Mouse (Mus musculus) testis, adult 2 months (tissue): ENCODE measurements around the gene Fam162a. TPM values are rescaled to one million over a fixed set of nuclear protein-coding genes. Genes with fewer than 3 reads are reported as not detected.
"Not testable (repeated sequence)": the region's sequence is repeated elsewhere in the genome, so short reads cannot be mapped to it uniquely, and the experiment has no call there.

Experiments
- H3K27ac ChIP-seq: fragments of 200-500 bp; 2 replicates; pipeline ENCODE4 v1.5.1; 2012; ENCODE audit warnings: low read depth, low read length; ENCODE audit not compliant: control insufficient read depth, insufficient read depth
- H3K27me3 ChIP-seq: fragments of 200-500 bp; 2 replicates; pipeline ENCODE4 v1.6.1; 2012; ENCODE audit warnings: mild to moderate bottlenecking, low read length, moderate library complexity; ENCODE audit not compliant: control insufficient read depth, insufficient read depth
- H3K36me3 ChIP-seq: fragments of 200-500 bp; 2 replicates; pipeline ENCODE4 v1.6.1; 2012; ENCODE audit warnings: mild to moderate bottlenecking, low read length; ENCODE audit not compliant: control insufficient read depth, insufficient read depth
- H3K4me1 ChIP-seq: fragments of 200-500 bp; 2 replicates; pipeline ENCODE4 v1.6.1; 2012; ENCODE audit warnings: low read length; ENCODE audit not compliant: control insufficient read depth, insufficient read depth
- H3K4me3 ChIP-seq: fragments of 200-500 bp; 2 replicates; pipeline ENCODE4 v1.5.1; 2012; ENCODE audit warnings: low read depth, mild to moderate bottlenecking, low read length, moderate library complexity, mixed read lengths; ENCODE audit not compliant: control insufficient read depth
- CTCF ChIP-seq: fragments of 200-500 bp; IDR thresholded peaks from 2 replicates; pipeline ENCODE4 v1.5.1; 2012; ENCODE audit warnings: low read depth, mild to moderate bottlenecking, inconsistent platforms, low read length, moderate library complexity; ENCODE audit not compliant: control insufficient read depth, insufficient read depth, insufficient replicate concordance
- POLR2A ChIP-seq: fragments of 200-500 bp; IDR thresholded peaks from 2 replicates; pipeline ENCODE4 v1.6.1; 2012; ENCODE audit warnings: low read depth, mild to moderate bottlenecking, inconsistent platforms, low read length, moderate library complexity; ENCODE audit not compliant: control insufficient read depth
- polyA plus RNA-seq: library from polyadenylated mRNA; depleted of rRNA; stranded (reverse); fragments of >200 nt; gene quantifications from 2 replicates; pipeline ENCODE4 v1.2.3, GENCODE M21; 2012; rRNA removed

Fam162a gene
- 73.0 and 88.5 TPM in 2 replicates for polyA plus RNA-seq

DNA sequence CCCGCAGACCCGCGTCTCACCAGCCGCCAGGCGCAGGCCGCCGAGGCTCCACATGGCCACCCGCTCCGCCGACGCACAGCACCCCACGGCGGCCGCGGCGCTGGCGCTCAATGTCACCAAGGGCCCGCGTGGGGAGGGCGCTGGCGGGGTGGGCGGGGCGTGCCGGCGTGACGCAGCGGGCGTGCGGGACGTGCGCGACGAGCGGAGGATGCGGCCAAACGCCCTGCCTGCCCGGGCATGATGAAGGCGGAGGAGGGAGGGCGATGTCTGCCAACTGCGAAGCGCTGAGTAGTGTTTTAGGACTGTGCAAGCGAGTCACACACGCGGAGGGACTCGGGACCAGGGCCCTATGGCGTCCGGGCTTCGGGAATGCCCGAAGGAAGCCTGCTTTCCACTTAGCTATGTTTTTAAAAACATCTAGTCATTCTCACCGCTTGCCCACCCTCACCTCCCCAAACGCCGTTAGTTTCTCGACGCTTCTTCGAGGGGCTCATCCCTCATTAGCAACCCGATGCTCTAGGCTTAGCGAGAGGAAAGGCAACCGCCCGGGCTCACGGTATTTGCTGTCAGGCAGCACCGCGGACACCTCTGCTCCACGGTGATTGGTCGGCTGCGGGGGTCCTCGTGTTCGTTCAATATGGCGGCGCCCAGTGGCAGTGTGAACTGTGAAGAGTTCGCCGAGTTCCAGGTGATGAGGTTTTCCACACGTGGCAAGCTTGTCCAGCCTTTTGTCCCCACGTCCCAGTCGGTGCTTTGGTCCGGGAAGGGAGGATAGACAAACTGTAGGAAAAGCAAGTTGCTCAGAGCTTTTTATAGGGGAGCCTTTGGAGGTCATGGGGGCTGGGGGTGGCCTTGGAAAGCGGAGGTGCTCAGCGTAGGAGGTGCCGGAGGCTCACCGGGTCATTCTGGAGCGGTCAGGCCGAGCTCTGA, at the start of gene Fam162a, which contains the start of gene Ccdc58:
Gene Fam162a (minus strand): TSS at position 145 of the 930 bp plus-strand sequence.
Gene Ccdc58 (plus strand): TSS at position 236 of the 930 bp plus-strand sequence.
- peak; percentile 94 for TF ChIP-seq POLR2A
- TF ChIP-seq CTCF, result no peak
- Histone ChIP-seq H3K27ac (peak within 1 kb of the TSS; percentile 100), H3K27me3 (no peaks in the 10 kb centered on the region), H3K36me3 (no peaks in the 10 kb centered on the region), H3K4me1 (no peaks in the 10 kb centered on the region), H3K4me3 (peak within 1 kb of the TSS; percentile 98)

DNA sequence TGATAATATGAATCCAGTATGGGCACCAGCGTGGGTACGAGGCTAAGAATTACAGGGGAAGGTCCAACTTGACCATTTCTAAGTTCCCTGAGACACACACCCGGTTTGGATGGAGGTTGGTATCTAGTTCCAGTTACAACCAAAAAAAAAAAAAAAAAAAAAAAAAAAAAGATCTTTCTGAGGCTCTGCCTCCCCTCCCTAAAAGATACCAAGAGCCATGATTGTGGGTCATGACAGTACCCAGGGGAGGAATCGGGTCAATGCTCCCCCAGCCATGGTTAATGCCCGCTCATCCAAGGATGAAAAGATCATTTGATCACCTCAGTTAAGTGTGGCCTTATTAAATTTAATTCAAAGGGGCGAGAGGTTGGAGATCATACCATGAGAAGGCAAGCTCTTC, 44.4 kb upstream of the Fam162a start:
- H3K36me3 ChIP-seq, H3K27me3 ChIP-seq, H3K27ac ChIP-seq, H3K4me3 ChIP-seq, H3K4me1 ChIP-seq: not testable (repeated sequence)

DNA sequence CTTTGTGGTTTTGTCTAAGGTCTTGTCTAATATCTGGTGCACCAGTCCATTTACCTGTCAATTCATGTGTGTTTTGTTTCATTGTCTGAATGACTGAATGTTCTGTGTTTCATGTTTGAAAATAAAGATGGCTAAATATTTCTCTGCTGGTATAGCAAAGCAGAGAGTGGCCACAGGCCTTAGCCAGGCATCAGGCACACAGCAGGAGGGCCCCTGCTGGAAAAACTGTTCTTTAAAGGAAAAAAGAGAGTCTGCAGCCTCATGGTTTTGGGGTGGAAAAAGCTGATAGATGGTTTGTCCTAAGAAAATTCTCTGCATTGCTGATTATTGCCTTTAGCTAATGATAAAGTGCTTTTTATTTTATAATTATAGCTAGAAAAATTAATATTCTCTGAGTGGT, 40.1 kb upstream of the Fam162a start:
- not testable (repeated sequence) for H3K27me3 ChIP-seq, H3K4me1 ChIP-seq, H3K36me3 ChIP-seq, H3K27ac ChIP-seq, H3K4me3 ChIP-seq

DNA sequence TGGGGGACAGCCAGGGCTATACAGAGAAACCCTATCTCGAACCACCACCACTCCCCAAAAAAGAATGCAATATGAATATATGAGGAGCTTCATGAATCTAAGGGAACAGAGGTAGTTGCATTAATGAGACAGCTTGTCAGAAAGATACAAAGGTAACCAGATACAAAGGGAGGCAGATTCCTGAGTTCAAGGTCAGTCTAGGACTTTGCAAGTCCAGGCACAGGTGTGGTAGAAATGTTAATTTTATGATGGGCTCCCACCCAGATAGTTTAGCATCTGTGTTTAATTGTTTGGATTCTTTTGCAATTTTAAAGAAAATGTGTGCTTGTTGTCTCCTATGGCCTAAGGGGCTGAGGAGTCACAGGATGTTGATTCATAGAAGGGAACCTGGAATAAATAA, 30.8 kb upstream of the Fam162a start:
- Histone ChIP-seq H3K4me1 (no peaks in the 10 kb centered on the region), H3K4me3 (no peak overlapping the region), H3K36me3 (no peaks in the 10 kb centered on the region), H3K27ac (no peak overlapping the region), H3K27me3 (no peaks in the 10 kb centered on the region)
- TF ChIP-seq POLR2A, result no peak
- TF ChIP-seq CTCF, result no peak

DNA sequence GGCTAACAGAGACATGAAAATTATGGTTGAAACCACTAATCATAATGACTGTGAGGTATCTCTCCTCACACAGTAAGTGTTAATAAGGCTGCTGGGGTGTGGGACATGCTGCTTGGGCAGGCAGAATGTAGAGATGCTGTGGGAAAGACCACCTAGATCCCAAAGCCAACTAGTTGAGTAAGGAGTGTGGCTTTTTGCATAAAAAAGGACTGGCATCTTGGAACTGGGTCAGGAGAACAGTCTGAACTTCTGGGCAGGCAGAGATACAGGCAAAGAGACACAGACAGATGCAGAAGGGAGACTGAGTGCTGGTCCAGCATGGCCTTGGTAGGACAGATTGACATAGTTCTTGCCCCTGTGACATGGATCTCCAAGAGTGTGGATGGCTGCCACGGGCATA, 30.1 kb upstream of the Fam162a start:
- TF ChIP-seq POLR2A (no peak), CTCF (no peak)

DNA sequence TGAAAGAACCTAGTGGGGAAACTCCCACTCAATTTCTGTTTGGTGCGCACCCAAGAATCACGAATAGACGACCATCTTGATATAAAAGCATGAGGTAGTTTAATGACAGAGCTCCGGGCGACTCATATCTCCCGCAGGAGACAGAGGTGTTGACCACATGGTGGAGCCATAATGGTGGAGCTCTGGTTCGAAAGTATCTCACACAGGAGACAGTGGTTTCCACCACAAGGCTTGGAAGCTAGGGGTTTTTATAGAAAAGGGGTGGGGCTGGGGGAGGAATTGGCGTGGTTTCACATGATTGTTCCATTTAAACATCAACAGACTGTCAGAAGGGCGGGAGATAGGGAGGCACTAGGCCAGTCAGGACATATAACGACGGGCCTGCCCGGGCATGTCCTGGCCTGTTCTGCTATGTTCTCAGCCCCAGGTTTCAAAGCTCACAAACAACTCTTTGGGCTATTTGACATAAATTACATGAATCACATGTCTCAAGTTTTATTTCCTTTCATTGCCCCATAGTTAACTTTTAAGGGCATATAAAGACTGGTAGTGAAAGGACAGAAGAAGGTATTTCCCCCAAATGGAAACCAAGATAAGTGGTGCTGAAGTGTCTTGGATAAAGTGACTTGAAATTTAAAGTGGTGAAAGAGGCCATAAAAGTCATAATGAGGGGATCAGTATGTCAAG, 26.6 kb upstream of the Fam162a start:
- not testable (repeated sequence) for H3K27ac ChIP-seq, H3K4me3 ChIP-seq, H3K4me1 ChIP-seq, H3K36me3 ChIP-seq, H3K27me3 ChIP-seq

More for the DNA sequence above, 30.1 kb upstream of the Fam162a start:
- Histone ChIP-seq H3K4me3 (no peak overlapping the region), H3K4me1 (no peaks in the 10 kb centered on the region), H3K36me3 (no peaks in the 10 kb centered on the region), H3K27ac (no peak overlapping the region), H3K27me3 (no peaks in the 10 kb centered on the region)

DNA sequence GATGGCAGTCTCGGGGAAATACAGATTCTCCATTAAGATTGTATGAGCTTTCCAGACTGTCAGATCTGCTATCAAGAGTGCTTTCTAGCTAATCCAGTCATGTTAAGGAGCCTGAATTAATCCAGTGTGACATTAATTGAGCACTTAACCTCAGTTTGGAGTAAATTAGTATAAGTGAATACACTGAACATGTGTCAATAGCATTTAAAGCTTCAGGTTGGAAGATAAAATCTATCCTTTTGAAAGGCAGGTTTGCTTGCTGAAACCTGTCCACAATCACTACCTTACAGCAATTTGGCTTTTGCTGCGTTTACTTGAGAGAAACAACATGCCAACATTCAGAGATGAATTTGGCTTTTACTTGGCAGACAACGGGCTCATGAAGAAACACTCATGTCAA, 22.7 kb upstream of the Fam162a start:
- H3K36me3 ChIP-seq, result peaks cover 1% of the 10 kb centered on the region; the same call in 1 of the 2 replicates
- H3K4me1 ChIP-seq, result no peaks in the 10 kb centered on the region
- TF ChIP-seq CTCF, result no peak
- TF ChIP-seq POLR2A, result no peak
- no peak overlapping the region for H3K4me3 ChIP-seq
- no peak overlapping the region for H3K27ac ChIP-seq
- H3K27me3 ChIP-seq, result no peaks in the 10 kb centered on the region
